ENCODE assay signal across 35 mouse cellular contexts in genomic region chr4:63295641-63296040, GRCm38 (mm10). TPM values are rescaled to one million over a fixed set of nuclear protein-coding genes. Genes with fewer than 3 reads are reported as not detected.
DNase-seq lines count a peak whose midpoint lies in the region; ATAC-seq and TF ChIP-seq lines count a peak whose summit lies in the region.
"Had no signal": no experiment of that assay in that cellular context is flagged by ENCODE, and none has a peak within 500 bp of the region (broad histone marks: within the 10 kb centered on the region; RNA-seq: fewer than 3 reads in every experiment).

No protein-coding gene starts in this region.

- no peaks in the 10 kb centered on the region; the same call in 1 of the 2 replicates for H3K4me1 ChIP-seq in forebrain, postnatal 0 days (ENCODE audit: insufficient read depth)
- peaks cover 10% of the 10 kb centered on the region for H3K4me1 ChIP-seq in forebrain, embryonic 13.5 days
- H3K4me1 ChIP-seq in limb, embryonic 15.5 days: peaks cover 32% of the 10 kb centered on the region
- H3K4me1 ChIP-seq in limb, embryonic 10.5 days: peaks cover 18% of the 10 kb centered on the region
- peaks cover 31% of the 10 kb centered on the region for H3K4me1 ChIP-seq in embryonic facial prominence, embryonic 10.5 days
- peaks cover 23% of the 10 kb centered on the region for H3K4me1 ChIP-seq in embryonic fibroblast, embryonic 13.5 days (ENCODE audit: control insufficient read depth, insufficient read depth, low read length)
- H3K4me1 ChIP-seq: liver, embryonic 13.5 days; midbrain, embryonic 15.5 days had no signal

- 87% methylated on average over 1 of the region's 1 CpGs for WGBS in forebrain, postnatal 0 days
- 72% methylated on average over 1 of the region's 1 CpGs for WGBS in forebrain, embryonic 13.5 days
- 58% methylated on average over 1 of the region's 1 CpGs for WGBS in limb, embryonic 15.5 days
- WGBS in limb, embryonic 10.5 days: 79% methylated on average over 1 of the region's 1 CpGs
- WGBS in embryonic facial prominence, embryonic 10.5 days: 75% methylated on average over 1 of the region's 1 CpGs

- H3K4me2 ChIP-seq in forebrain, postnatal 0 days (ENCODE audit: low read depth): no peak overlapping the region
- no peak overlapping the region for H3K4me2 ChIP-seq in forebrain, embryonic 13.5 days
- H3K4me2 ChIP-seq in limb, embryonic 15.5 days: no peak overlapping the region
- H3K4me2 ChIP-seq: heart, embryonic 11.5 days; hindbrain, embryonic 14.5 days; liver, embryonic 13.5 days; midbrain, embryonic 15.5 days; stomach, embryonic 15.5 days had no signal

- no peaks in the 10 kb centered on the region for H3K36me3 ChIP-seq in forebrain, postnatal 0 days (ENCODE audit: insufficient read depth)
- no peaks in the 10 kb centered on the region for H3K36me3 ChIP-seq in forebrain, embryonic 13.5 days (ENCODE audit: poor library complexity, severe bottlenecking)
- peaks cover 61% of the 10 kb centered on the region for H3K36me3 ChIP-seq in limb, embryonic 15.5 days
- H3K36me3 ChIP-seq in limb, embryonic 10.5 days: peaks cover 48% of the 10 kb centered on the region
- peaks cover 35% of the 10 kb centered on the region for H3K36me3 ChIP-seq in embryonic facial prominence, embryonic 10.5 days (replicated peaks)
- H3K36me3 ChIP-seq: liver, embryonic 13.5 days; midbrain, embryonic 15.5 days had no signal

- no peak for TF ChIP-seq POLR2A in embryonic fibroblast, embryonic 13.5 days (IDR thresholded peaks at IDR 0.05; ENCODE audit: low read depth, low read length)

- peak; percentile 52 for DNase-seq in forebrain, postnatal 0 days
- no peak for DNase-seq in limb, embryonic 10.5 days (ENCODE audit: low spot score)
- no peak for DNase-seq in embryonic facial prominence, embryonic 10.5 days (ENCODE audit: low spot score)
- no peak for DNase-seq in embryo, embryonic 9.5 days (ENCODE audit: extremely low spot score)
- DNase-seq: adrenal gland, postnatal 14 days; cerebellum, postnatal 14 days; gastrocnemius, adult 2 months; gastrocnemius, postnatal 36 days; heart, adult 18-20 months; heart, postnatal 4 days; kidney, adult 11 months; kidney, postnatal 14 days; liver, embryonic 13.5 days; lung, adult 18-20 months; lung, postnatal 4 days; right cerebral cortex, postnatal 25 days had no signal

- H3K27ac ChIP-seq in forebrain, postnatal 0 days (ENCODE audit: low read depth, low read length): no peak overlapping the region
- no peak overlapping the region for H3K27ac ChIP-seq in forebrain, embryonic 13.5 days
- peak overlapping the region; percentile 47 for H3K27ac ChIP-seq in limb, embryonic 15.5 days
- H3K27ac ChIP-seq in limb, embryonic 10.5 days: no peak overlapping the region
- H3K27ac ChIP-seq in embryonic facial prominence, embryonic 10.5 days (replicated peaks): 0 out of 2 replicates have a peak overlapping the region, but pooled peaks have one; percentile 26
- peak overlapping the region; percentile 73 for H3K27ac ChIP-seq in embryonic fibroblast, embryonic 13.5 days (ENCODE audit: insufficient read depth, low read length)
- H3K27ac ChIP-seq: gastrocnemius, adult 2 months; hindbrain, embryonic 14.5 days; layer of hippocampus, adult 2 months; left cerebral cortex, adult 2 months; liver, embryonic 13.5 days; midbrain, embryonic 15.5 days; stomach, embryonic 15.5 days had no signal

- TF ChIP-seq CTCF in forebrain, postnatal 0 days (IDR thresholded peaks at IDR 0.05; ENCODE audit: low read depth): no peak
- TF ChIP-seq CTCF in embryonic fibroblast, embryonic 13.5 days (IDR thresholded peaks at IDR 0.05; ENCODE audit: borderline replicate concordance, insufficient read depth, low read length): no peak

- H3K27me3 ChIP-seq in forebrain, postnatal 0 days (ENCODE audit: insufficient read depth, low read length): no peaks in the 10 kb centered on the region
- no peaks in the 10 kb centered on the region for H3K27me3 ChIP-seq in forebrain, embryonic 13.5 days
- H3K27me3 ChIP-seq in limb, embryonic 15.5 days: no peaks in the 10 kb centered on the region
- no peaks in the 10 kb centered on the region for H3K27me3 ChIP-seq in limb, embryonic 10.5 days (ENCODE audit: low read depth, poor library complexity, severe bottlenecking)
- no peaks in the 10 kb centered on the region for H3K27me3 ChIP-seq in embryonic facial prominence, embryonic 10.5 days (replicated peaks; ENCODE audit: low read depth, poor library complexity, severe bottlenecking)
- H3K27me3 ChIP-seq: liver, embryonic 13.5 days; midbrain, embryonic 15.5 days; stomach, embryonic 15.5 days had no signal

- H3K9ac ChIP-seq in forebrain, postnatal 0 days: no peak overlapping the region
- H3K9ac ChIP-seq in forebrain, embryonic 13.5 days: no peak overlapping the region
- no peak overlapping the region for H3K9ac ChIP-seq in limb, embryonic 15.5 days
- H3K9ac ChIP-seq: hindbrain, embryonic 14.5 days; liver, embryonic 13.5 days; midbrain, embryonic 15.5 days; stomach, embryonic 15.5 days had no signal

- ATAC-seq in forebrain, postnatal 0 days: no peak
- ATAC-seq in forebrain, embryonic 13.5 days: no peak
- no peak for ATAC-seq in limb, embryonic 15.5 days (ENCODE audit: insufficient number of reproducible peaks, low FRiP score, low TSS enrichment, low read depth)
- ATAC-seq: CD4-positive, CD25-positive, alpha-beta regulatory T cell, adult 4 months; lung, postnatal 0 days; midbrain, embryonic 15.5 days had no signal

- H3K9me3 ChIP-seq in forebrain, postnatal 0 days (ENCODE audit: low read length): no peaks in the 10 kb centered on the region
- H3K9me3 ChIP-seq in forebrain, embryonic 13.5 days (replicated peaks): no peaks in the 10 kb centered on the region
- H3K9me3 ChIP-seq in limb, embryonic 15.5 days: no peaks in the 10 kb centered on the region
- no peaks in the 10 kb centered on the region for H3K9me3 ChIP-seq in limb, embryonic 10.5 days (replicated peaks)
- no peaks in the 10 kb centered on the region for H3K9me3 ChIP-seq in embryonic facial prominence, embryonic 10.5 days
- H3K9me3 ChIP-seq: liver, embryonic 13.5 days; midbrain, embryonic 15.5 days; stomach, embryonic 15.5 days had no signal

- no peak overlapping the region for H3K4me3 ChIP-seq in forebrain, postnatal 0 days (ENCODE audit: low read depth, low read length)
- no peak overlapping the region for H3K4me3 ChIP-seq in forebrain, embryonic 13.5 days
- no peak overlapping the region for H3K4me3 ChIP-seq in limb, embryonic 15.5 days
- no peak overlapping the region for H3K4me3 ChIP-seq in limb, embryonic 10.5 days
- H3K4me3 ChIP-seq in embryonic facial prominence, embryonic 10.5 days: no peak overlapping the region
- H3K4me3 ChIP-seq in embryonic fibroblast, embryonic 13.5 days (ENCODE audit: insufficient read depth, low read length): no peak overlapping the region
- H3K4me3 ChIP-seq: gastrocnemius, adult 2 months; layer of hippocampus, adult 2 months; left cerebral cortex, adult 2 months; liver, embryonic 13.5 days; midbrain, embryonic 15.5 days; stomach, embryonic 15.5 days had no signal

RNA-seq across cellular contexts. Expression of gene Orm1, which starts 48.7 kb away (rescaled TPM):
- total RNA-seq in forebrain, postnatal 0 days (2014; rRNA removed): not detected in 2 replicates
- not detected in 2 replicates for polyA plus RNA-seq in forebrain, postnatal 0 days (2015; fragmentation: Nextera tagmentation; extraction: Ambion mirVana)
- not detected in 2 replicates for polyA plus RNA-seq in forebrain, embryonic 13.5 days (2015; fragmentation: Nextera tagmentation; extraction: Ambion mirVana)
- polyA plus RNA-seq in limb, embryonic 15.5 days (2015; fragmentation: Nextera tagmentation; extraction: Ambion mirVana): 57.2 and 75.5 TPM in 2 replicates
- not detected in 2 replicates for polyA plus RNA-seq in limb, embryonic 10.5 days (2016; fragmentation: Nextera tagmentation; extraction: Ambion mirVana)
- not detected in 2 replicates for polyA plus RNA-seq in embryonic facial prominence, embryonic 10.5 days (2016; fragmentation: Nextera tagmentation; extraction: Ambion mirVana)
- not detected in 2 replicates for polyA plus RNA-seq in embryonic fibroblast, embryonic 13.5 days (2011; ENCODE audit: insufficient read length, low read depth, missing spikeins)
- total RNA-seq: heart, postnatal 4 days; layer of hippocampus, adult 2 months; left cerebral cortex, adult 2 months; left cerebral cortex, postnatal 36 days; neutrophil, adult 5-6 weeks had no signal
- polyA plus RNA-seq: CD4-positive, CD25-positive, alpha-beta regulatory T cell, adult 4 months; cerebellum, adult 2 months; cortical plate, adult 2 months; embryonic facial prominence, embryonic 11.5 days; heart, embryonic 11.5 days; heart, embryonic 16.5 days; hindbrain, embryonic 14.5 days; kidney, embryonic 14.5 days; liver, embryonic 13.5 days; midbrain, embryonic 15.5 days; neural tube, embryonic 11.5 days had no signal

Comparison
In these comparisons a context has a peak if more than half of its experiments do, and no peak if none do; other contexts are left out.
1. H3K27ac ChIP-seq: peak in limb, embryonic 15.5 days (single experiment), embryonic facial prominence, embryonic 10.5 days (single experiment) and embryonic fibroblast, embryonic 13.5 days (single experiment); none in forebrain, postnatal 0 days (single experiment), forebrain, embryonic 13.5 days (single experiment) and limb, embryonic 10.5 days (single experiment).
2. RNA of gene Orm1, which starts 48.7 kb away (polyA plus RNA-seq): 57.2 to 75.5 TPM in limb, embryonic 15.5 days; not detected in limb, embryonic 10.5 days, not detected in forebrain, postnatal 0 days, not detected in forebrain, embryonic 13.5 days, not detected in embryonic facial prominence, embryonic 10.5 days and not detected in embryonic fibroblast, embryonic 13.5 days; every median in the first group is over 10 times any median in the second.